Mouse (Mus musculus) liver (tissue): Measurements from ENCODE around the gene Cd37.
A peak's percentile ranks its signal among the peaks of the same experiment; 100 is the strongest.

Source experiments
- DNase-seq: peaks from one replicate; pipeline ENCODE4 v3.0.0-alpha.2; 2020; ENCODE audit warnings: mixed read lengths

The Cd37 gene

GRCm38 (mm10) chr7:45234333-45234841 lies 4.5 kb downstream of the Cd37 start:
- DNase-seq, result peak; percentile 40

- DNase-seq, result no peak
These were observed 5.2 kb downstream of the Cd37 start for GRCm38 (mm10) chr7:45233580-45234332.

- no peak for DNase-seq
These were observed 6.0 kb downstream of the Cd37 start for GRCm38 (mm10) chr7:45232716-45233465.

DNA sequence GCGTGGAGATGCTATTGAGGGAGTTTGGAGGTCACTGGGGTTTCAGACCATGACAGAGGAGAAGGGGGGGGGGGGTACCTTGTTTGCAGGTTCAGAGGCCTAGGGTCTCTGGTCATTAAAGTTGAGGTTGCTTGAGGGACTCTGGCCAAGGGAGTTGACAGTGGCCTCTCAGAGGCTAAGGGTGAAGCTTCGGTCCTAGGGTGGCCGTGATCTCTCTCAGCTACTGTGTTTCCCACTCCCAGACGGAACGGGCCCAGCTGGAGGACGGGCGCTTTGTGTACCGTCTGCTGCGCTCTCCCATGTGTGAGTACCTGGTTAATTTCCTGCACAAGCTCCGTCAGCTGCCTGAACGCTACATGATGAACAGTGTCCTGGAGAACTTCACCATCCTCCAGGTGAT lies 7.0 kb downstream of the Cd37 start:
- DNase-seq, result no peak

DNA sequence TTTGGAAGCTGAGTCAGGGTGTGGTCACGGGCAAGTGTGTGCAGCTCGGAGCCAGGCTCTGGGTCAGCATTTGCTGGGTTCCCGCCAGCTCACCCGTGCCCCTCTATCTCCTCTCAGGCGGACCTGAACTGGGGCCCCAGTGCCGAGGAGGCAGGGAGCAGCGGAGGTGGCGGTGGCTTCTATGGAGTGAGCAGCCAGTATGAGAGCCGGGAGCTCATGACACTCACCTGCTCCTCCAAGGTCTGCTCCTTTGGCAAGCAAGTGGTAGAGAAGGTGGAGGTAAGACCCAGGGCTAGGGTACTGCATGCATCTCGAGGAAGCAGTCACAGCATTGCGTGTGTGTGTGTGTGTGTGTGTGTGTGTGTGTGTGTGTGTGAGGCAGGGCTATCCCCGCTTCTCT lies 7.7 kb downstream of the Cd37 start:
- no peak for DNase-seq

DNA sequence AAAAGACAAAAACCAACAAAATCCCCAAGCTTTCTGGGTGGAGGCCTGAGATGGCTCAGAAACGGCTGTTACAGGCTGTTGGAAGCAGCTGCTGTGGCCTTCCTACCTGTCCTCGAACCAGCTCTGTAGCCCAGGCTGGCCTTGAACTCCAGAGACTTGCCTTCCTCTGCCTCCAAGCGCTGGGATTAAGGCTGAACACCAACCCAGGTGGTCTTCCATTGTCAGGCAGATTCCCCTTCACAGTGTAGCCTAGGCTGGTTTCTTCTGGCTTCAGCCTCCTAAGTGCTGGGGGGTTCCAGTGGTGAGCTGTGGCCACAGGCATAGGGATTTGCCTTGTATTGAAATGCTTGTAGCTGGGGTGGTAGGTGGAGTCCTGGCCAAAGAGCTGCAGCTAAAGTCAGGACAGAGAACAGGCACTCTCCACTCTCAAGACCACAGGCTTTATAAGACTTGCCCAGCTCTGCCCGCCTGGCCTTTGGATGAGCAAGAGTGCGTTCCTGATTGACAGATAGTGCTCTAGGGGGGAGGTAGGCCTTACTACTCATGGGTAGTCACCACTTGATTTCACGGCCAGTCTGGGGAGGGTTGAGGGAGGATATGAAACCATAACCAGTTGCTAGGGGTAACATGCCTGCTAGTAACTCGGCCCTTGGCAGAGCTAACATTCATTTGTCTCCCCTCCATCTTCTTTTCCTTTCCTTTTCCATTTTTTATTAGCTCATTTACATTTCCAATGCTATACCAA lies 9.3 kb downstream of the Cd37 start:
- no peak for DNase-seq

DNA sequence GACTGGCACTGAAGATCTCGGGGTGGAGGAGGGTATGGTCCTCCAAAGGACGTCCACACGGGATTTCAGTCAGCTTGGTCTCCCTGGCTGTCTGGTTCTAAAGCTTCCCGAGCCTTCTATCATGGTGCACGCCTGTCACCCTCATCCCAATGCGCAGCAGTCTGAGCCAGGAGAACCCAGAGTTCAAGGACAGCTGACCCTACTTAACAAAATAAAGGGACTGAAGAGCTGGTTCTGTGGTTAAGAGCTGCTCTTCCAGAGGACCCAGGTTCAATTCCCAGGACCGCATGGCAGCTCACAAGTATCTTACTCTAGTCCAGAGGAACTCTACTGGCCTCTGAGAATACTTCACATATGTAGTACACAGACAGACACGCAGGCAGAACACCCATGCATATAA lies 9.9 kb downstream of the Cd37 start:
- DNase-seq, result no peak

GRCm38 (mm10) chr7:45228548-45228947 lies 10.4 kb downstream of the Cd37 start:
- DNase-seq, result no peak

DNA sequence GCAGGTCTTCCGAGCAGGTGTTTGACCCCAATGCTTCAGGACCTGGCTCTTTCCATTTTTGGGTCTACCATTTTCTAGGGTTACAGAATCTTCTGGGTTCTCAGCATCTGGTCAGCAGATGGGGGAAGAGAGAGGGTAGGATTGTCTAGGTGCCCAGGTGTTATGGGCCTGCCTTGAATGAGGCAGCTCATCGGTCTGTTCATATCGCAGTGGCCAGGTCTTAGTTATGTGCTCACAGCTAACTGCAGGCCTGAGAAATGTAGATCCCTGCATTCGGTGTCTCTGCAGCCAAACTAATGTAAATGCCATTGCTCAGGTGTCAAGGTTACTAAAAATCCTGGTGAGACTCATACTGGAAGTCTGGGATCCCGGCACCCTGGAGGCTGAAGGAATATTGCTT lies 12.5 kb downstream of the Cd37 start:
- no peak for DNase-seq

DNA sequence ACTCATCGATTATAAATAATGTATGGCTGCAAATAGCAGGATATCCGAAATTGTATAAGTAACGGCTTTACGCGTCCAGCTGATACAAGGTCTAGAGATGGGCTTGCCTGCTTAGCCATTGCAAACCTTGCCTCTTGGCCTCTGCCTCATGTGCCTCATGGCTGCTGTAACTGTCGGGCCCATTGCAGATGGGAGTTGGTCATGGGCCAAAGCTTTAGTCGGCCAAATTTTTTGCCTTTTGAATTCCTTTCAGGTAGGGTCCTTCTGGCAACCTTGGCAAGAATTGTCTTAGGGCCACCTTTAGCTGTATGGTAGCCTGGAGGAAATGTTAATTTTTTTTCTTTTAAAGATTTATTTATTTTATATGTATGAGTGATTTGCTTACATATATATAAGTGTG lies 14.1 kb downstream of the Cd37 start:
- no peak for DNase-seq

DNA sequence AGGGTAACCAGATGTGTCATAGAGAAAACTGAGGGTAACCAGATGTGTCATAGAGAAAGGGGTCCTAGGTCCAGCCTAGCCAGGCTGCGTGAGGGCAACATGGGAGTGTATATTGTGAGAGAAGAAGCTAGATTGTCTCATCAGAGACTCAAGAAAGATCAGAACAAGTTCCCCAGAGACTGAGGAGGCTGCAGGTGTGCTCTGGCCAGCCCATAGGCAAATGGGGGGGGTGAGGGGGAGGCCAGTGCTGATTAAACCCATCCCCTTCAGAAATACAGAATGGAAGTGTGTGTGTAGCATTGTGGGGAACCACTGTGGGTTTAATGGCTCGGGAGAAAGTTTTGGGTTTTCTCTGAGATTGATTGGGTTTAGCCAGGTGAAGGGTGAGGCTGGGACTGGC lies 17.2 kb downstream of the Cd37 start:
- DNase-seq, result no peak

- DNase-seq, result peak; percentile 75
These were observed 22.3 kb downstream of the Cd37 start for GRCm38 (mm10) chr7:45216442-45217183.

- peak; percentile 57 for DNase-seq
These were observed 23.1 kb downstream of the Cd37 start, which contains the start of gene Tead2 for GRCm38 (mm10) chr7:45215673-45216441. TSS of gene Tead2 (plus strand) at chr7:45215753.

DNA sequence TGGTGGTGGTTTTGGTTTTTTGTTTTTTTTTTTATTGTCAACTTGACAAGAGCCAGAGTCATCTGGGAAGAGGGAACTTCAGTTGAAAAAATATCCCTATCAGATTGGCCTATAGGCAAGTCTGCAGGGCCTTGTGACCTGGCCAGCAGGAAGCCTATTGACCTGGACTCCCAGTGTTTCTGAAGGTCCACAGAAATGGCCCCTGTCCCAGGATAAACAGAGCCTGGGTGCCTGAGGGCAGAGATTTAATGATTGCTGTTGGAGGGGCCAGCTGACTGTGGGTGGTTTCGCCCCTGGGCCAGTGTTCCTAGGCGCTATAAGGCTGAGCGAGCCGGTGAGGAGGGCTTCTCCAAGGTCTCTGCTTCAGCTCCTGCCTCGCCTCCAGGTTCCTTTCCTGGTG lies 25.2 kb downstream of the Cd37 start:
- DNase-seq, result peak; percentile 15

GRCm38 (mm10) chr7:45212356-45212755 lies 26.6 kb downstream of the Cd37 start:
- no peak for DNase-seq

GRCm38 (mm10) chr7:45211851-45212251 lies 27.1 kb downstream of the Cd37 start, which contains the start of gene Dkkl1:
TSS of gene Dkkl1 (minus strand) at chr7:45212147.
- DNase-seq, result peak; percentile 64

- no peak for DNase-seq
These were observed 27.8 kb downstream of the Cd37 start for GRCm38 (mm10) chr7:45211070-45211469.

DNA sequence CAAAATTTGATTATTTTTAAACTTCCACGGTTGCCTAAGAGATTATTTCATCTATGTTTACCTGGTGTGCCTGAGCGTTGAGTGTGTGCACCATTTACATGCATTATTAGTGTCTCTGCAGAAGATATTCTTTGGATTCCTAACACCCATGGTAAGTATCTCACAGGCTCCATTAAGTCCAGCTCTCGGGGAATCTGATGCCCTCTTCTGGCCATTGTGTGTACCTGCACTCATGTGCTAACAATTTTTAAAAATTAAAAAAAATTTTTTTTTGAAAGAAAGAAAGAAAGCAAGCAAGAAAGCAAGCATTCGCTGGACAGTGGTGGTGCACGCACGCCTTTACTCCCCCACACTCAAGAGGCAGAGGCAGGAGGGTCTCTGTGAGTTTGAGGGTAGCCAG lies 30.7 kb downstream of the Cd37 start:
- no peak for DNase-seq

DNA sequence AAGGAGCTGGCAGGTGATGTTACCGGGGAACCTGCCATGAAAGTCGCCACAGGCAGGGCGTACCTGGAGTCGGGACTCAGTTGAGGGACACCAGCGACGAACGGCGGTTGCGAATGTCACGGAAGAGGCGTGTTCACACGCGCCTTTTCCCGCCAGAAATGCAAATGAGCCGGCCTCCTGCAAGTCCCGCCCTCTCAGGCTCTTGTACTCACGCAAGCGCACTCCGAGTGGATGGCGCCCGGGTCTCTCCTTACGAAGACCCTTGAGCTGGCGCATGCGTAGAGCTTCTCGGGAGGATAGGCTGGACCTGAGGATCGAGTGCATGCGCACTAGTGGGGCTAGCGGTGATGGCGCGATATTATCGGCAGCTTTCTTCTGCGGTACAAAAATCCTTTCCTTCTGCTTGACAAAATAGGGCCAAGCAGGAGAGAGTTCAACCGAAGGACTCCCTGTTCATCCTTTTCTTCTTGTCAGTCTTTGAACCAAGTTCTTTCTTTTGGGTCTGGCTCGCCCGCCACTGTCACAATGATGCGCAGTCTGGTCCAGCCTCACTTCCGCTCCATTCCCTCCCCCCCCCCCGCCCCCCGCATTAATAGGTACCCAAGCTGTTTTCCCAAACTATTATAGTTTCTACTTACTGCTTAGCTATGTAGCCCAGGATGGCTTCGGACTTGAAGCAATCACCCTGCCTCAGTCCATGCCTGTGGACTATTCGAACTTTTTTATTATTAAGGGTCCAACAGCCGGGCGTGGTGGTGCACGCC lies 34.4 kb downstream of the Cd37 start, which contains the start of gene Ccdc155:
Gene Ccdc155 (minus strand): TSS at position 513 of the 764 bp plus-strand sequence.
- DNase-seq, result peak; percentile 92

GRCm38 (mm10) chr7:45202654-45203053 lies 36.3 kb downstream of the Cd37 start:
- no peak for DNase-seq

DNA sequence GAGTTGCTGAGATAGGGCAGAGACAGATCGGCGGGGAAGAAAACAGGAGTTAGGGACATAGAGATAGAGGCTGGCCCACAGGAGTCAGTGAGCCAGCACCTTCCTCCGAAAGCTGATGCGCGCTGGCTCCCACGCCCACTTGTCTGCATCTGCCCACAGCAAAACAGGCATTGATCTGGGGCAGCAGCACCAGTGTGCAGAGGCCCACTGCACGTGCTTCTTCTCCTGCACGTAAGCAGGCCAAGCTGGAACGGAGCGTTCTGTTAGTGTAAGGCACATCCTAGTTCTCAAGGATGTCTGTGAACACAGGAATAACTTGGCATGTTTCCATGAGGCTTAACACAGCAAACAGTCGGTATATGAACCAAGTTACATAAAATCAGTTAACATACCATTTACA lies 40.0 kb downstream of the Cd37 start:
- DNase-seq, result no peak
